Mouse (Mus musculus) liver, postnatal 0 days (tissue): ENCODE data around the gene Hpca.

Source experiments
- CTCF ChIP-seq: sonication (generic); IDR thresholded peaks from 2 replicates; pipeline ENCODE4 v1.5.1; 2016; ENCODE audit warnings: antibody characterized with exemption, low read depth
- EP300 ChIP-seq: IDR thresholded peaks from 2 replicates; pipeline ENCODE4 v1.6.1; 2016; ENCODE audit warnings: antibody characterized with exemption, low read depth, mild to moderate bottlenecking

- TF ChIP-seq CTCF (no peak), EP300 (no peak)
These were observed 883 bp upstream of the Hpca start for GRCm38 (mm10) chr4:129122719-129123118.
